Mouse (Mus musculus): ENCODE data around the gene Iqca. TPM values are rescaled to one million over a fixed set of nuclear protein-coding genes. Genes with fewer than 3 reads are reported as not detected.

The Iqca gene
- total and polyA plus RNA-seq, 2 experiments from 2014 or later, result not detected

- no peak for DNase-seq (ENCODE audit: low spot score)
- Histone ChIP-seq H3K9ac (replicated peaks; ENCODE audit: low read depth, low read length) (no peak overlapping the region), H3K36me3 (replicated peaks; ENCODE audit: control insufficient read depth, insufficient read depth, low read length) (no peaks in the 10 kb centered on the region), H3K4me2 (ENCODE audit: low read depth, low read length) (no peak overlapping the region), H3K27ac (ENCODE audit: low read depth) (no peak overlapping the region), H3K4me1 (ENCODE audit: control insufficient read depth, insufficient read depth) (no peaks in the 10 kb centered on the region), H3K27me3 (ENCODE audit: control insufficient read depth, insufficient read depth, low read length) (0 out of 2 replicates have a peak, but pooled peaks cover 3% of the 10 kb centered on the region), H3K9me3 (replicated peaks; ENCODE audit: control insufficient read depth, low read length) (no peaks in the 10 kb centered on the region), H3K4me3 (ENCODE audit: low read depth, low read length) (no peak overlapping the region)
- TF ChIP-seq EP300 (IDR thresholded peaks at IDR 0.05; ENCODE audit: low read depth), result no peak
- no peak for TF ChIP-seq CTCF (IDR thresholded peaks at IDR 0.05; ENCODE audit: low read depth)
- no peak for ATAC-seq (ENCODE audit: insufficient read depth, low read depth)
- WGBS, result 73% methylated on average over 2 of the region's 2 CpGs
Observed at GRCm38 (mm10) chr1:90076291-90076690, 76.9 kb downstream of the Iqca start.

GRCm38 (mm10) chr1:90074779-90075178 lies 78.4 kb downstream of the Iqca start:
- no peak overlapping the region for H3K27ac ChIP-seq (ENCODE audit: low read depth)
- H3K4me2 ChIP-seq (ENCODE audit: low read depth, low read length), result no peak overlapping the region
- H3K4me1 ChIP-seq (ENCODE audit: control insufficient read depth, insufficient read depth), result no peaks in the 10 kb centered on the region
- no peak overlapping the region for H3K4me3 ChIP-seq (ENCODE audit: low read depth, low read length)
- 0 out of 2 replicates have a peak, but pooled peaks cover 2% of the 10 kb centered on the region for H3K27me3 ChIP-seq (ENCODE audit: control insufficient read depth, insufficient read depth, low read length)
- no peak for DNase-seq (ENCODE audit: low spot score)
- H3K9me3 ChIP-seq (replicated peaks; ENCODE audit: control insufficient read depth, low read length), result no peaks in the 10 kb centered on the region
- no peak overlapping the region for H3K9ac ChIP-seq (replicated peaks; ENCODE audit: low read depth, low read length)
- H3K36me3 ChIP-seq (replicated peaks; ENCODE audit: control insufficient read depth, insufficient read depth, low read length), result no peaks in the 10 kb centered on the region
- 54% methylated on average over 5 of the region's 5 CpGs for WGBS
- ATAC-seq (ENCODE audit: insufficient read depth, low read depth), result no peak
- TF ChIP-seq EP300 (IDR thresholded peaks at IDR 0.05; ENCODE audit: low read depth) (no peak), CTCF (IDR thresholded peaks at IDR 0.05; ENCODE audit: low read depth) (no peak)

GRCm38 (mm10) chr1:90071812-90072580 lies 81.2 kb downstream of the Iqca start:
- no peak for ATAC-seq (ENCODE audit: insufficient read depth, low read depth)
- TF ChIP-seq EP300 (IDR thresholded peaks at IDR 0.05; ENCODE audit: low read depth), result no peak
- TF ChIP-seq CTCF (IDR thresholded peaks at IDR 0.05; ENCODE audit: low read depth), result no peak
- no peaks in the 10 kb centered on the region for H3K27me3 ChIP-seq (ENCODE audit: control insufficient read depth, insufficient read depth, low read length)
- no peak overlapping the region for H3K4me2 ChIP-seq (ENCODE audit: low read depth, low read length)
- H3K9me3 ChIP-seq (replicated peaks; ENCODE audit: control insufficient read depth, low read length), result no peaks in the 10 kb centered on the region
- WGBS, result 72% methylated on average over 13 of the region's 13 CpGs
- H3K36me3 ChIP-seq (replicated peaks; ENCODE audit: control insufficient read depth, insufficient read depth, low read length), result no peaks in the 10 kb centered on the region
- H3K9ac ChIP-seq (replicated peaks; ENCODE audit: low read depth, low read length), result no peak overlapping the region
- H3K27ac ChIP-seq (ENCODE audit: low read depth), result no peak overlapping the region
- H3K4me1 ChIP-seq (ENCODE audit: control insufficient read depth, insufficient read depth), result no peaks in the 10 kb centered on the region
- DNase-seq (ENCODE audit: low spot score), result no peak
- no peak overlapping the region for H3K4me3 ChIP-seq (ENCODE audit: low read depth, low read length)

DNA sequence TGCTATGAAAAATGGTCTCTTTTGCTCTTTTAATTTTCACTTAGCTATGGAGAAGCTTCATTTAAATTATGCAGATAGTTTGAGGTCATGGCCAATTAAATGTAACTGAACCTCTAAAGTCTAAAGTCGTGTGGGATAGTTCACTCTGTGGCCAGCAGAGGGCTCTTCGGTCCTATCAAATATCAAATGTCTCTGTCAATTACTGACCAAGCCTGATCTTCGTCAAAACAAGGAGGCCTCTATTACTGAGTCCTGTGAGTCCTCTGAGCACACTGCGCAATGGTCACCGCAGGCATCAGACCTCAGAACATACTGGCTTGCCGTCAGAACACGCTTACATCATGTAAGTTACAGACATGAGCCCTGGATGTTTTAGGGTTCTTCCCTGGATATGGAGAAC lies 92.6 kb downstream of the Iqca start:
- H3K36me3 ChIP-seq (replicated peaks; ENCODE audit: control insufficient read depth, insufficient read depth, low read length), result no peaks in the 10 kb centered on the region
- peak; percentile 62; the same call in 1 of the 2 replicates for ATAC-seq (ENCODE audit: insufficient read depth, low read depth)
- H3K4me3 ChIP-seq (ENCODE audit: low read depth, low read length), result no peak overlapping the region

DNA sequence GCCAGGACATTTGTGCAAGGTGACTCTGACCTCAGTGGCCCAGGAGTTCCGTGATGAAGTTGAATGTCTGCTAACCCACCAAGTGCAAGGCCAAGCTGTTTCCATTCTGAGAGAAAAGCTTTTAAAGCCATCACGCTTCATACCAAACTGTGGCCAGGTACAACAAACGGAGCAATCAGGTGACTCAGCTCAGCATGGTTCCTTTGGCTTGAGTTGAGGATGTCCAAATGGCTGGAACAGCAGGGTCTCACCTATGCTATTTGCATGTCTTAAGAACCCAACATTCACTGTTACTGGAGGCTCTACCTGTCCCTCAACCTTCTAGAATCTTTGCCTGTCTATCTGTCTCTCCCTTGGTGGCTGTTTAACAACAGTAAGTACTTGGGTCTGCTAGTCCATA lies 93.1 kb downstream of the Iqca start:
- WGBS, result 47% methylated on average over 3 of the region's 3 CpGs
- Histone ChIP-seq H3K36me3 (replicated peaks; ENCODE audit: control insufficient read depth, insufficient read depth, low read length) (no peaks in the 10 kb centered on the region), H3K27ac (ENCODE audit: low read depth) (no peak overlapping the region), H3K4me1 (ENCODE audit: control insufficient read depth, insufficient read depth) (no peaks in the 10 kb centered on the region), H3K9ac (replicated peaks; ENCODE audit: low read depth, low read length) (no peak overlapping the region), H3K4me2 (ENCODE audit: low read depth, low read length) (no peak overlapping the region), H3K9me3 (replicated peaks; ENCODE audit: control insufficient read depth, low read length) (no peaks in the 10 kb centered on the region), H3K27me3 (ENCODE audit: control insufficient read depth, insufficient read depth, low read length) (peaks cover 4% of the 10 kb centered on the region; the same call in 1 of the 2 replicates), H3K4me3 (ENCODE audit: low read depth, low read length) (no peak overlapping the region)
- DNase-seq (ENCODE audit: low spot score), result no peak
- no peak for ATAC-seq (ENCODE audit: insufficient read depth, low read depth)
- TF ChIP-seq CTCF (IDR thresholded peaks at IDR 0.05; ENCODE audit: low read depth) (no peak), EP300 (IDR thresholded peaks at IDR 0.05; ENCODE audit: low read depth) (no peak)

More for the DNA sequence above, 92.6 kb downstream of the Iqca start:
- Histone ChIP-seq H3K27me3 (ENCODE audit: control insufficient read depth, insufficient read depth, low read length) (peaks cover 4% of the 10 kb centered on the region; the same call in 1 of the 2 replicates), H3K9ac (replicated peaks; ENCODE audit: low read depth, low read length) (no peak overlapping the region), H3K9me3 (replicated peaks; ENCODE audit: control insufficient read depth, low read length) (no peaks in the 10 kb centered on the region), H3K4me1 (ENCODE audit: control insufficient read depth, insufficient read depth) (no peaks in the 10 kb centered on the region), H3K27ac (ENCODE audit: low read depth) (no peak overlapping the region), H3K4me2 (ENCODE audit: low read depth, low read length) (no peak overlapping the region)
- whole genome bisulfite sequencing, result 17% methylated on average over 7 of the region's 7 CpGs
- peak; percentile 68 for DNase-seq (ENCODE audit: low spot score)
- no peak for TF ChIP-seq EP300 (IDR thresholded peaks at IDR 0.05; ENCODE audit: low read depth)
- peak; percentile 72 for TF ChIP-seq CTCF (IDR thresholded peaks at IDR 0.05; ENCODE audit: low read depth)
